Mouse (Mus musculus) small intestine, adult 2 months (tissue): ENCODE results near the gene Naaa.

Experiments used
- CTCF ChIP-seq: fragments of 200-500 bp; IDR thresholded peaks from 2 replicates; pipeline ENCODE4 v1.5.1; 2012; ENCODE audit warnings: low read depth, mild to moderate bottlenecking, control low read depth, inconsistent platforms, low read length, moderate library complexity, mixed read lengths; ENCODE audit not compliant: insufficient replicate concordance, insufficient read length; ENCODE audit errors: extremely low read depth
- POLR2A ChIP-seq: fragments of 200-500 bp; IDR thresholded peaks from 2 replicates; pipeline ENCODE4 v1.6.1; 2012; ENCODE audit warnings: low read depth, mild to moderate bottlenecking, control low read depth, inconsistent platforms, low read length, moderate library complexity

DNA sequence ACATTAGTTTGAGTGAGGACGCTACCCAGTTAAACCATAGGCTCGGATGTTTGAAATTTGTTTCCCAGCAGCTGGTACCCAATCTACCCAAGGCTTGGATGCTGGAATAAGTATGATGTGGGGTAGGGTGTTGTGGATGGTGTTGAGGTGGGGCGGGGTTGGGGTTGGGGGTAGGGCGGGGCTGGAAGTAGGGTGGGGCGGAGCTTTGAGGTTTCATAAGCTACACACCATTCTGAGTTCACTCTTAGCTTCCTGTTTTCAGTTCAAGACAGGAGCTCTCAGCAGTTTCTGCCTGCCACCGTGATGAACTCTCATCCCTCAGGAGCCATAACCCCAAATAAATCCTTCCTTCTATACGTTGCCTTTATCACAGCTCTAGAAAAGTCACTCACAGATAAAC is 40.1 kb upstream of the Naaa start:
- TF ChIP-seq POLR2A: no peak
- TF ChIP-seq CTCF: no peak
